Mouse (Mus musculus) heart, postnatal 0 days (tissue): ENCODE measurements around the gene Zbtb38. TPM values are rescaled to one million over a fixed set of nuclear protein-coding genes. Genes with fewer than 3 reads are reported as not detected.

Experiments
- ATAC-seq: fragments of 200-750 bp; cut with Nextera tagmentation; 2 replicates; pipeline ENCODE4 v1.8.0; 2017; ENCODE audit warnings: low read depth, moderate number of reproducible peaks, moderate library complexity; ENCODE audit not compliant: insufficient read depth
- DNase-seq: peaks from one replicate; pipeline ENCODE4 v3.0.0-alpha.2; 2016; ENCODE audit warnings: low spot score
- H3K27ac ChIP-seq: fragments of 300-500 bp; sonication (generic); 2 replicates; pipeline ENCODE4 v1.5.1; 2014; ENCODE audit warnings: low read depth, mild to moderate bottlenecking
- H3K27me3 ChIP-seq: fragments of 300-500 bp; sonication (generic); 2 replicates; pipeline ENCODE4 v1.6.1; 2014; ENCODE audit warnings: low read length, mixed read lengths; ENCODE audit not compliant: control insufficient read depth, insufficient read depth
- H3K36me3 ChIP-seq: fragments of 300-500 bp; sonication (generic); replicated peaks from 2 replicates; pipeline ENCODE4 v1.6.1; 2014; ENCODE audit warnings: low read length, mixed read lengths; ENCODE audit not compliant: control insufficient read depth, insufficient read depth
- H3K4me1 ChIP-seq: fragments of 300-500 bp; sonication (generic); 2 replicates; pipeline ENCODE4 v1.6.1; 2014; ENCODE audit warnings: antibody characterized with exemption; ENCODE audit not compliant: control insufficient read depth, insufficient read depth
- H3K4me2 ChIP-seq: fragments of 300-500 bp; sonication (generic); 2 replicates; pipeline ENCODE4 v1.6.1; 2014; ENCODE audit warnings: low read depth, mild to moderate bottlenecking, low read length, moderate library complexity
- H3K4me3 ChIP-seq: fragments of 300-500 bp; sonication (generic); 2 replicates; pipeline ENCODE4 v1.5.1; 2014; ENCODE audit warnings: low read depth, low read length
- H3K9ac ChIP-seq: fragments of 300-500 bp; sonication (generic); replicated peaks from 2 replicates; pipeline ENCODE4 v1.6.1; 2014; ENCODE audit warnings: low read depth, low read length, mixed read lengths
- H3K9me3 ChIP-seq: fragments of 300-500 bp; sonication (generic); replicated peaks from 2 replicates; pipeline ENCODE4 v1.6.1; 2016; ENCODE audit warnings: low read length; ENCODE audit not compliant: control insufficient read depth
- CTCF ChIP-seq: IDR thresholded peaks from 2 replicates; pipeline ENCODE4 v1.5.1; 2016; ENCODE audit warnings: antibody characterized with exemption, control low read depth, low read depth
- EP300 ChIP-seq: IDR thresholded peaks from 2 replicates; pipeline ENCODE4 v1.6.1; 2016; ENCODE audit warnings: antibody characterized with exemption, low read depth
- whole genome bisulfite sequencing: fragments of 180-500 bp; shearing (Covaris S2); extraction: QIAGEN DNeasy Blood & Tissue Kit; methylation state at CpG from one replicate; pipeline ENCODE4 v1.1.7; 2014; 5-methylcytosine and 5-hydroxymethylcytosine counted together
- polyA plus RNA-seq: library from polyadenylated mRNA; unstranded; fragments of >200 nt; fragmentation: Nextera tagmentation; extraction: Ambion mirVana; gene quantifications from 2 replicates; pipeline ENCODE4 v1.2.1, GENCODE M21; 2015
- total RNA-seq: library from RNA; depleted of rRNA; stranded (reverse); fragments of >200 nt; gene quantifications from 2 replicates; pipeline ENCODE4 v1.2.3, GENCODE M21; 2014; ENCODE audit warnings: low replicate concordance

Gene Zbtb38
- total and polyA plus RNA-seq, 2 experiments from 2014 or later, result 28.7 to 44.5 TPM

DNA sequence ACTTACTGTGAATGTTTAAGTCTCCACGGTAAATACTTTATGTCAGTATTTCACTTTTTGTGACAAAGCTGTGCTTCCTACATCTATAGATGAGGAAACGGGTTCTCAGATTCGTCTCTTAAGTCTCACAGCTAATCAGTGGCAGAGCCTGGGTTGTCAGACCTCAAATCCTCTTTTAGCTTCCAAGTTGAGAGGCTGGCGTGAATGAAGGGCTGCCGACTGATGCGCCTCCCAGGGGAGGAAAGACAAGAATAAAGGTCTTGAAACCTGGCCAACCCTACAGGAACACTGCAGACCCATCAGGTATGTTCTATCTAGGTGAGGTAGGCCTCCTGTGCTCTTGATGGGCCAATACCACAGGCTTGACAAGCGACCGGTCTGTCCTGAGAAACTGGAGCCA lies 761 bp upstream of the Zbtb38 start:
- Histone ChIP-seq H3K9ac (no peak overlapping the region), H3K27ac (peak overlapping the region; percentile 86), H3K4me1 (peaks cover 13% of the 10 kb centered on the region), H3K36me3 (peaks cover 22% of the 10 kb centered on the region), H3K4me2 (no peak overlapping the region), H3K9me3 (no peaks in the 10 kb centered on the region), H3K27me3 (no peaks in the 10 kb centered on the region), H3K4me3 (no peak overlapping the region)
- no peak for DNase-seq
- TF ChIP-seq EP300 (no peak), CTCF (no peak)
- WGBS, result 80% methylated on average over 8 of the region's 8 CpGs
- no peak for ATAC-seq

DNA sequence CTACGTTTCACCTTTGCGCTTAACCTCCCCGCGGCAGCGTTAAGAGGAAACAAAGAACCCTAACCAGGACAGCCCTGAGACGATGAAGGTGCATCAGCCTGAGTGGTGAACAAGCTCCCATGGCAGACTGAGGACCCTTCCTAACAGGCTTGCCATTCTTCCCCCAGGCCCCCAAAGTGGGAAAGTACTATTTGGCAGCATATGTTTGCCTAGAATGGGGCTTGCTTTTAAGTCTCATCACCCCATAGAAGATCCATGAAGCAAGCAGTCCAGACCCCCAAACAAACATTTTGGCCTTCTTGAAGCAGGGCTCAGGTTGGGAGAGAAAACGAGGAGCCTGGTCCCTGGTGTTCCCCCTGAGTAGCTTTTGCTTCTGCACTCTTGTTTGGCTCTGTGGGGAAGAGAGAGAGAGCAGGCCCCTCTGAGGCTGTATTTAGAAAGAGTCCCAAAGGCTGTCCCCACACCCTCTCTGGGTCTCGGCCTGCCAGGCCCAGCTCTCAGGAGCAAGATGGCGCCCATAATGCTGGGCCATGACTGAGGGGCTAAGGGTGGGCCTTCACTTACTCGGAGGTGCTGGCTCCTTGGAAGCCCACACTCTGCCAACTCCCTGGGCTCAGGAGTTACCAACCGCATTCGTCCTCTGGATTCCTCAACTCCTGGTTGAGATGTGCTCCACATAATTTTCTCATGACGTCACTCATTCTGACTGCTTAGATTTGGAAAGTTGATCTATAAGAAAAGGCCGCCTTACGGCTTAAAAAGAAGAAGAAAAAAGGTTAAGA lies 619 bp downstream of the Zbtb38 start:
- WGBS, result 71% methylated on average over 15 of the region's 15 CpGs
- peak; percentile 16; the same call in 1 of the 2 replicates for ATAC-seq
- peaks cover 13% of the 10 kb centered on the region for H3K4me1 ChIP-seq
- H3K27ac ChIP-seq, result peak overlapping the region; percentile 86
- H3K4me2 ChIP-seq, result peak overlapping the region; percentile 45
- TF ChIP-seq EP300 (no peak), CTCF (no peak)
- H3K9me3 ChIP-seq, result no peaks in the 10 kb centered on the region
- H3K9ac ChIP-seq, result no peak overlapping the region
- no peak for DNase-seq
- no peaks in the 10 kb centered on the region for H3K27me3 ChIP-seq
- H3K4me3 ChIP-seq, result no peak overlapping the region
- H3K36me3 ChIP-seq, result peaks cover 36% of the 10 kb centered on the region

DNA sequence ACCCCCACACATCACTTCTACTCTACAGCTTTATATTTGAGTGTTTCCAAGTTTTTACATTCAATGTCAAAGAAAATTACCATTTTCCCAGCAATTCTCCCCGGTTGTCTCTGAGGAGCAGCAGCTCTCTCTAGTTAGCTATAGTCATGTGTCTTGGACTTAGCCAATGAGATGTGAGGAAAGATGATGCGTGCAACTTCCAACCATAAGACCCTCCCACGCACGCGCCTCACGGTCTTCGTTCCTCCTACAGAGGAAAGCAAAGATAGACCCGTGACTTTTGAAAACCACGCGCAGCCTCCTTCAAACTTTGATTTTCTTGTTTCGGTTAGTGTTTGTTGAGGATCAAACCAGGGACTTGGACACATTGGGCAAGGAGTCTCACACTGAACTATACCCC lies 2.0 kb downstream of the Zbtb38 start:
- WGBS, result 97% methylated on average over 11 of the region's 11 CpGs

DNA sequence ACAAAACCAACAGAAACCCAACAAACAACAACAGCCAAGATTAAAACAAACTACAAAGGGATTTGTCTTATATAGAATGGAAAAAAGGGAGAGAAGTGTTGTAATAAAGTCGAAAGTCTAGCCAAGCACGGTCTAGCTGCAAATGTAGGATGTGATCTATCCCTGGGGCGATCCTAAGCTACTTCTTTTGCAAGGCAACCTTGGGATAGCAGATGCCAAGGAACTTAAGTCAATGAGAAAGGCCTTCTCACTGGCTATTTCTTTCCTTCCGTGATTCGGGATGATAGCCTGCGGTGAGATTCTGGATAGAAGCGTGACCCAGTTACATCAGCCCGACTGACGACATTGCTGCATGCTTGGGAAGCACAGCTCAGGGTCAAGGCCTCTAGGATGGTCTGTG lies 6.1 kb downstream of the Zbtb38 start:
- Histone ChIP-seq H3K27me3 (no peaks in the 10 kb centered on the region), H3K9ac (no peak overlapping the region), H3K4me3 (no peak overlapping the region), H3K27ac (no peak overlapping the region), H3K4me1 (peaks cover 3% of the 10 kb centered on the region; the same call in 1 of the 2 replicates), H3K36me3 (peaks cover 43% of the 10 kb centered on the region), H3K4me2 (no peak overlapping the region), H3K9me3 (0 out of 2 replicates have a peak, but pooled peaks cover 4% of the 10 kb centered on the region)
- no peak for ATAC-seq
- WGBS, result 94% methylated on average over 9 of the region's 9 CpGs
- no peak for DNase-seq
- TF ChIP-seq EP300, result no peak
- TF ChIP-seq CTCF, result no peak

More for the DNA sequence above, 2.0 kb downstream of the Zbtb38 start:
- Histone ChIP-seq H3K36me3 (peaks cover 43% of the 10 kb centered on the region), H3K27me3 (no peaks in the 10 kb centered on the region), H3K9me3 (no peaks in the 10 kb centered on the region), H3K4me2 (no peak overlapping the region), H3K4me3 (no peak overlapping the region), H3K4me1 (peaks cover 13% of the 10 kb centered on the region), H3K9ac (no peak overlapping the region), H3K27ac (no peak overlapping the region)
- DNase-seq (no peak), ATAC-seq (no peak)
- TF ChIP-seq EP300 (no peak), CTCF (no peak)

DNA sequence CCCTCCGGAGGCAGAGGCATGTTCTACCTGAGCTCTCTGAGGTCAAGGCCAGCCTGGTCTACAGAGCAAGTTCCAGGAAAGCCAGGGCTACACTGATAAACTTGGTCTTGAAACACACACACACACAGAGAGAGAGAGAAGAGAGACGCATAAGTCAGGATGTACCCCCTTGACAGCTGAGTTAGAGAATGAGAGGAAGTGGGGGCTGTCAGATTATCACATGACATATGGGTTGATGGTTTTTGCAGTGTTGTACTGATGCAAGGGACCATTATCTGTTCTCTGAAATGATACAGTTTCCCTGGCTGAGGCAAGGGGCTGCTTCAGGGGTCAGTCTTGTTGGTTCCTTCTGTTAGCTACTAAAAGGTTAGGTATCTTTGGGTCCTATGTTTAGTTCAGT lies 7.7 kb downstream of the Zbtb38 start:
- Histone ChIP-seq H3K36me3 (peaks cover 33% of the 10 kb centered on the region), H3K4me2 (no peak overlapping the region), H3K9me3 (0 out of 2 replicates have a peak, but pooled peaks cover 4% of the 10 kb centered on the region), H3K27ac (no peak overlapping the region), H3K9ac (no peak overlapping the region), H3K4me3 (no peak overlapping the region), H3K4me1 (peaks cover 15% of the 10 kb centered on the region), H3K27me3 (no peaks in the 10 kb centered on the region)
- WGBS, result 46% methylated on average over 2 of the region's 2 CpGs
- TF ChIP-seq CTCF (no peak), EP300 (no peak)
- ATAC-seq (no peak), DNase-seq (no peak)
